Mouse (Mus musculus) liver, postnatal 0 days (tissue): ENCODE results near the gene Mybbp1a.

Experiments used
- CTCF ChIP-seq: sonication (generic); IDR thresholded peaks from 2 replicates; pipeline ENCODE4 v1.5.1; 2016; ENCODE audit warnings: antibody characterized with exemption, low read depth
- EP300 ChIP-seq: IDR thresholded peaks from 2 replicates; pipeline ENCODE4 v1.6.1; 2016; ENCODE audit warnings: antibody characterized with exemption, low read depth, mild to moderate bottlenecking

DNA sequence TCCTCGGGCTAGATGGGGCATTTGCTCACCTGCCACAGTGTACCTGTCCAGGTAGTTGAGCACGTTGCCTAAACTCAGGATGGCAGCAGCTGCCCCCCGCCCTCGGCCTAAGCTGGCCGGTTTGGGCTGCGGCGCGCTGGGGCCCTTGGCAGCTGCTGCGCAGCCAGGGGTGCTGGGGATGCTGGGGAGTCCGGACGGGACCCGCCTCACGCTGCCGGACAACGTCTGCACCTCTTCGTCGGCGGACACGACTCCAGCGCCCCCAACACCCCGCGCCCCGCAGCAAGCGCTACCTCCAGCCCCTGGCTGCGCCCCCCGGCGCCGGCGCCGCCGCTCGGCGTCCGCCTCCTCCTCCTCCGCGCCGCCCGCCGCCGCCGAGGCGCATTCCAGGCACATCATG is 48.2 kb downstream of the Mybbp1a start:
- TF ChIP-seq CTCF (no peak), EP300 (no peak)
